Mouse (Mus musculus) fat pad, adult 2 months (tissue): ENCODE data around the gene Arhgef12.

Source experiments
- DNase-seq: peaks from one replicate; pipeline ENCODE4 v3.0.0-alpha.2; 2011; ENCODE audit warnings: low read depth, low spot score; ENCODE audit errors: extremely low read depth

The Arhgef12 gene

GRCm38 (mm10) chr9:42932146-42932545 is 174.9 kb downstream of the Arhgef12 start:
- DNase-seq, result no peak

DNA sequence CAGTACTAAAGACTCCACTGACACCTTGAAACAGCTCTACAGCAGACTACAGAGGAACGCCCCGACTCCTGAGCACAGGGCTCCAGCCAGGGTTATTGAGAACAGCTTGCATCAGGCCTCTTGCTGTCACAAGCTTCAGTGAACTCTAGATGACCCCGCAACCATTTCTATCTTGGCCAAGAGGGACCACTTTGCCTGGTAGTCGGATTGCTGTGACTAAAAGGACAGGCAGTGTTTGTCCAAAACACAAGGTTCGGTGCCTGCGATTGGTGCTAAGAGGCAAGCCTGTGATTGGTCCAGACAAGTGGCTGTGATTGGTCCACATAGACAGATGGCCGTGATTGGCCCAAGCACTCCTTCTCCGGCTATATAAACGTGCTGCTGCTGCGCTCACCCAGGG is 179.5 kb downstream of the Arhgef12 start:
- no peak for DNase-seq

DNA sequence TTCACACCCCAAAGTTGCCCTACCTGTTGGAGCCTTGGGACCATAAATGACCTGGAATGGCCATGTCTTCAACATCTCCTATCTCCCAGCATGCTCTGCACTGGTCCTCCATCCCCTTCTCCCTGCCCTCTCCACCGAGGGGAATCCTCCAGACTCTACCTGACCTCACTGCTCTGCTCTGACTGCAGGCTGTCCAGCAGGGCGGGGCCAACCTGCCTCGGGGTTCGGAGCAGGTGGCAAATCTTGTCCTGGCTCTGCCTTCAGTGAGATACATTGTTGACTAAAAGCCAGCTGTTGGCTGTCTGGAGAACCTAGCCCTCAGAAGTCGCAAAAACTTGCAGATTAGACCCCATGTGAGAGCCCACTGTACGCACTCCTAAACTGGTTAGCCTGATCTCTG is 180.5 kb downstream of the Arhgef12 start:
- no peak for DNase-seq

GRCm38 (mm10) chr9:42921830-42922229 is 185.2 kb downstream of the Arhgef12 start:
- DNase-seq, result no peak

DNA sequence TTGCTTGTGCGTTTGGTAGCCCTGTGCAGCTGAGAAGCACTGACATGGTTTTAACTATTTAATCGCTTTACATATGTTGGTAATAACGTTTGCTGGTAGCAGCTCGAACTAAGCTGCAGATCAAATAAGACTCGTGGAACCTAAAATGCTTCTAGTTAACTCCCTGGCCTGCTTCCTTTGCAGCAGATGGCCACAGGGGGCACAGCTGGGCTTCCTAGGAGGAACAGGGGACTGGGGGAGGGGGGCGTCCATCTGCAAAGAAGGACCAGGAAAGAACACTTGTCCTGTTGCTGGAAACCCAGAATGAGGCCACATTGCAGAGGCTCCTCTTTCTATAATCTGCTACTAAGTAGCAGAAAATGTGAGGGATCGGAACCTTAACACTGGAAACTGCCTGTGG is 186.8 kb downstream of the Arhgef12 start:
- DNase-seq, result no peak

- no peak for DNase-seq
Observed at GRCm38 (mm10) chr9:42917911-42918310, 189.1 kb downstream of the Arhgef12 start.
